Mouse (Mus musculus): ENCODE measurements at regions not wholly inside any gene's neighbourhood (a gene's known extent, or its start where the extent isn't known, plus 50 kb on each side); places are given as distances from the start of the nearest gene placed in this dataset.

DNA sequence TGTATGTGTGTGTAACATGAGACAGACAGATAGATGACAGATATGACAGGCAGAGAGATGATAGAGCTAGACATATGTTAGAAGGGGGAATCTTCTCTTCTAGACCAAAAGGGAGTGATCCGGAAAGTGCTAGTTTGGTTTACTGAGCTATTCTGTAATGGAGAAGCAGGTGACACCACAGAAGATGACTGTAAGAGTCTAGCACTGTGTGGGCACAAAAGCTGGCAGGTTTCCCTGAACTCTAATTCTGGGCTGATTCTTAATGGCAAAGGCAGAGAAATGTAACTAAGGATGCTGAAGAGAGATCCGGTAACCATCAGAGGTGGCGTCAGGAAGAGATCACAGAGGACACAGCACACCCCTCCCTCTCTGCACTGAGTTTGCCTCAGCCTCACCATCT is 136.2 kb downstream of the Gm815 start:
- TF ChIP-seq MYB (IDR thresholded peaks at IDR 0.05; ENCODE audit: low read depth, low read length) = no peak
- no peak for TF ChIP-seq GATA1 (IDR thresholded peaks at IDR 0.05; ENCODE audit: low read depth, low read length)
- no peak for TF ChIP-seq MAX (IDR thresholded peaks at IDR 0.05; ENCODE audit: low read length)
- TF ChIP-seq MAZ (IDR thresholded peaks at IDR 0.05; ENCODE audit: low read depth, low read length) = no peak
- no peak for TF ChIP-seq CHD1 (IDR thresholded peaks at IDR 0.05; ENCODE audit: low read depth, low read length)
- no peak for TF ChIP-seq E2F4 (IDR thresholded peaks at IDR 0.05; ENCODE audit: borderline replicate concordance, low read depth, low read length)
- no peak for TF ChIP-seq CTCF (IDR thresholded peaks at IDR 0.05 in 2 of 3, conservative IDR thresholded peaks at IDR 0.05 in 1 of 3; ENCODE audit: control insufficient read depth in 1 of 3, insufficient read depth in 1 of 3, low read depth in 2 of 3, low read length in 3 of 3, poor library complexity in 1 of 3, severe bottlenecking in 1 of 3)
- TF ChIP-seq ZMIZ1 (IDR thresholded peaks at IDR 0.05; ENCODE audit: low read depth, low read length) = no peak
- TF ChIP-seq ZC3H11A (IDR thresholded peaks at IDR 0.05; ENCODE audit: low read depth, low read length) = no peak
- TF ChIP-seq MAFK (IDR thresholded peaks at IDR 0.05; ENCODE audit: borderline replicate concordance, low read depth, low read length) = no peak
- Histone ChIP-seq H3K79me2 (ENCODE audit: control insufficient read depth, insufficient read depth, low read length, poor library complexity) (no peaks in the 10 kb centered on the region), H3K9ac (ENCODE audit: control insufficient read depth, low read depth, low read length, poor library complexity, severe bottlenecking) (no peak overlapping the region), H3K36me3 (ENCODE audit: control insufficient read depth in 1 of 2, insufficient read depth in 2 of 2, low read length in 2 of 2) (no peaks in the 10 kb centered on the region), H3K4me3 (ENCODE audit: control insufficient read depth in 1 of 2, insufficient read depth in 1 of 2, low read depth in 2 of 2, low read length in 2 of 2) (no peak overlapping the region), H3K27me3 (ENCODE audit: control insufficient read depth in 1 of 2, insufficient read depth in 2 of 2, low read length in 2 of 2) (no peaks in the 10 kb centered on the region), H3K27ac (ENCODE audit: control insufficient read depth, low read depth, low read length) (no peak overlapping the region), H3K4me1 (ENCODE audit: control insufficient read depth in 1 of 2, insufficient read depth in 2 of 2, low read length in 2 of 2) (no peaks in the 10 kb centered on the region; a peak in 1 of 4 replicates), H3K9me3 (replicated peaks; ENCODE audit: insufficient read depth, low read length) (no peaks in the 10 kb centered on the region)
- DNase-seq (ENCODE audit: low read depth, low spot score) = no peak

GRCm38 (mm10) chr19:27022917-27023316 is 137.2 kb downstream of the Gm815 start:
- Histone ChIP-seq H3K4me1 (ENCODE audit: control insufficient read depth in 1 of 2, insufficient read depth in 2 of 2, low read length in 2 of 2) (no peaks in the 10 kb centered on the region), H3K9me3 (replicated peaks; ENCODE audit: insufficient read depth, low read length) (no peaks in the 10 kb centered on the region), H3K27me3 (ENCODE audit: control insufficient read depth in 1 of 2, insufficient read depth in 2 of 2, low read length in 2 of 2) (no peaks in the 10 kb centered on the region), H3K4me3 (ENCODE audit: control insufficient read depth in 1 of 2, insufficient read depth in 1 of 2, low read depth in 2 of 2, low read length in 2 of 2) (no peak overlapping the region), H3K27ac (ENCODE audit: control insufficient read depth, low read depth, low read length) (no peak overlapping the region), H3K9ac (ENCODE audit: control insufficient read depth, low read depth, low read length, poor library complexity, severe bottlenecking) (no peak overlapping the region), H3K36me3 (ENCODE audit: control insufficient read depth in 1 of 2, insufficient read depth in 2 of 2, low read length in 2 of 2) (no peaks in the 10 kb centered on the region), H3K79me2 (ENCODE audit: control insufficient read depth, insufficient read depth, low read length, poor library complexity) (no peaks in the 10 kb centered on the region)
- no peak for DNase-seq (ENCODE audit: low read depth, low spot score)
- TF ChIP-seq NRF1 (IDR thresholded peaks at IDR 0.05; ENCODE audit: insufficient read depth, low read depth, low read length, poor library complexity, severe bottlenecking) = no peak
- no peak for TF ChIP-seq ZNF384 (IDR thresholded peaks at IDR 0.05; ENCODE audit: low read depth, low read length)
- no peak for TF ChIP-seq SMC3 (IDR thresholded peaks at IDR 0.05; ENCODE audit: low read depth, low read length)
- no peak for TF ChIP-seq MXI1 (IDR thresholded peaks at IDR 0.05; ENCODE audit: low read depth, low read length)
- no peak for TF ChIP-seq EP300 (IDR thresholded peaks at IDR 0.05; ENCODE audit: low read depth in 1 of 2, low read length in 2 of 2)
- no peak for TF ChIP-seq CHD1 (IDR thresholded peaks at IDR 0.05; ENCODE audit: low read depth, low read length)

DNA sequence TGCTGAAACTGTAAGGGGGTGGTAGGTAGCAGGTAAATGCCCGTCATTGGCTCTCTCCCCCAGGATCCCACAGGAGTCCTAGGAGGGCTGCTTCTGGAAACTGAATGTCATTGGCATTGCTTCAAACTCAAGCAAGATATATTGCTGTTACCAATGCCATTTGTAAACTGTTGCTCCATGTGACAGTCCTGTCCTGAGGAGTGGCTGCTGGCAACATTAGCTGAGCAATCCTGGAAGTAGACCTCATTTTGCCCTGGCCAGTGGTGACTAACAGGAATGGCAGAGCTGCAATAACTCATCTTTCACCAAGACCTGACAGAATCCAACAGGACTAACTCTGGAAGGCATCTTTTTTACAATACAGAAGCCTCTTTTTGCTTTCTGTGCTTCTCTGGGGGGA is 143.2 kb downstream of the Gm815 start:
- Histone ChIP-seq H3K79me2 (ENCODE audit: control insufficient read depth, insufficient read depth, low read length, poor library complexity) (no peaks in the 10 kb centered on the region), H3K9ac (ENCODE audit: control insufficient read depth, low read depth, low read length, poor library complexity, severe bottlenecking) (no peak overlapping the region), H3K4me3 (ENCODE audit: control insufficient read depth in 1 of 2, insufficient read depth in 1 of 2, low read depth in 2 of 2, low read length in 2 of 2) (no peak overlapping the region), H3K36me3 (ENCODE audit: control insufficient read depth in 1 of 2, insufficient read depth in 2 of 2, low read length in 2 of 2) (no peaks in the 10 kb centered on the region), H3K27me3 (ENCODE audit: control insufficient read depth in 1 of 2, insufficient read depth in 2 of 2, low read length in 2 of 2) (no peaks in the 10 kb centered on the region), H3K27ac (ENCODE audit: control insufficient read depth, low read depth, low read length) (no peak overlapping the region), H3K9me3 (replicated peaks; ENCODE audit: insufficient read depth, low read length) (no peaks in the 10 kb centered on the region), H3K4me1 (ENCODE audit: control insufficient read depth in 1 of 2, insufficient read depth in 2 of 2, low read length in 2 of 2) (no peaks in the 10 kb centered on the region)
- TF ChIP-seq E2F4 (IDR thresholded peaks at IDR 0.05; ENCODE audit: borderline replicate concordance, low read depth, low read length) (no peak), EP300 (IDR thresholded peaks at IDR 0.05; ENCODE audit: low read depth in 1 of 2, low read length in 2 of 2) (no peak), RAD21 (IDR thresholded peaks at IDR 0.05; ENCODE audit: low read depth, low read length) (no peak), SIN3A (IDR thresholded peaks at IDR 0.05; ENCODE audit: low read length) (no peak), GABPA (IDR thresholded peaks at IDR 0.05; ENCODE audit: low read depth, low read length) (no peak), ZC3H11A (IDR thresholded peaks at IDR 0.05; ENCODE audit: low read depth, low read length) (no peak), MAFK (IDR thresholded peaks at IDR 0.05; ENCODE audit: borderline replicate concordance, low read depth, low read length) (no peak), TAL1 (IDR thresholded peaks at IDR 0.05; ENCODE audit: low read length) (no peak), ZKSCAN1 (IDR thresholded peaks at IDR 0.05; ENCODE audit: low read depth, low read length) (no peak), BHLHE40 (IDR thresholded peaks at IDR 0.05; ENCODE audit: borderline replicate concordance, low read depth, low read length) (no peak), MYB (IDR thresholded peaks at IDR 0.05; ENCODE audit: low read depth, low read length) (no peak), CTCF (IDR thresholded peaks at IDR 0.05 in 2 of 3, conservative IDR thresholded peaks at IDR 0.05 in 1 of 3; ENCODE audit: control insufficient read depth in 1 of 3, insufficient read depth in 1 of 3, low read depth in 2 of 3, low read length in 3 of 3, poor library complexity in 1 of 3, severe bottlenecking in 1 of 3) (no peak)
- DNase-seq (ENCODE audit: low read depth, low spot score) = no peak
